Mouse (Mus musculus): ENCODE measurements at regions not wholly inside any gene's neighbourhood (a gene's known extent, or its start where the extent isn't known, plus 50 kb on each side); places are given as distances from the start of the nearest gene placed in this dataset.

GRCm38 (mm10) chr13:6255728-6256496 lies 292.0 kb upstream of the Pitrm1 start:
- ATAC-seq: no peak
- H3K4me2 ChIP-seq (ENCODE audit: low read depth, low read length): no peak overlapping the region
- no peak overlapping the region for H3K4me3 ChIP-seq (ENCODE audit: low read length)
- no peaks in the 10 kb centered on the region for H3K9me3 ChIP-seq (ENCODE audit: low read length)
- no peak for DNase-seq (ENCODE audit: low spot score)
- H3K4me1 ChIP-seq (ENCODE audit: insufficient read depth, low read length): no peaks in the 10 kb centered on the region
- no peak overlapping the region for H3K27ac ChIP-seq
- TF ChIP-seq CTCF (IDR thresholded peaks at IDR 0.05; ENCODE audit: low read depth): no peak
- H3K27me3 ChIP-seq (ENCODE audit: insufficient read depth, low read length): no peaks in the 10 kb centered on the region
- no peaks in the 10 kb centered on the region for H3K36me3 ChIP-seq (ENCODE audit: insufficient read depth, low read length)
- no peak overlapping the region for H3K9ac ChIP-seq (replicated peaks; ENCODE audit: low read length)

- H3K4me1 ChIP-seq (ENCODE audit: insufficient read depth, low read length): no peaks in the 10 kb centered on the region
- 62% methylated on average over 1 of the region's 1 CpGs for WGBS
- no peaks in the 10 kb centered on the region for H3K27me3 ChIP-seq (ENCODE audit: insufficient read depth, low read length)
- DNase-seq (ENCODE audit: low spot score): no peak
- no peaks in the 10 kb centered on the region for H3K9me3 ChIP-seq (ENCODE audit: low read length)
- no peak overlapping the region for H3K4me2 ChIP-seq (ENCODE audit: low read depth, low read length)
- no peak for TF ChIP-seq CTCF (IDR thresholded peaks at IDR 0.05; ENCODE audit: low read depth)
- H3K4me3 ChIP-seq (ENCODE audit: low read length): no peak overlapping the region
- no peak overlapping the region for H3K9ac ChIP-seq (replicated peaks; ENCODE audit: low read length)
- H3K36me3 ChIP-seq (ENCODE audit: insufficient read depth, low read length): no peaks in the 10 kb centered on the region
- no peak for ATAC-seq
- no peak overlapping the region for H3K27ac ChIP-seq
Observed at GRCm38 (mm10) chr13:6258456-6258855, 289.5 kb upstream of the Pitrm1 start.

- no peaks in the 10 kb centered on the region for H3K4me1 ChIP-seq (ENCODE audit: insufficient read depth, low read length)
- 94% methylated on average over 3 of the region's 3 CpGs for WGBS
- no peak for ATAC-seq
Observed at GRCm38 (mm10) chr13:6260321-6260865, 287.6 kb upstream of the Pitrm1 start.

GRCm38 (mm10) chr13:6261458-6261857 lies 286.5 kb upstream of the Pitrm1 start:
- Histone ChIP-seq H3K4me3 (ENCODE audit: low read length) (no peak overlapping the region), H3K27me3 (ENCODE audit: insufficient read depth, low read length) (no peaks in the 10 kb centered on the region), H3K9me3 (ENCODE audit: low read length) (no peaks in the 10 kb centered on the region), H3K36me3 (ENCODE audit: insufficient read depth, low read length) (no peaks in the 10 kb centered on the region), H3K4me2 (ENCODE audit: low read depth, low read length) (no peak overlapping the region), H3K9ac (replicated peaks; ENCODE audit: low read length) (no peak overlapping the region), H3K4me1 (ENCODE audit: insufficient read depth, low read length) (no peaks in the 10 kb centered on the region), H3K27ac (no peak overlapping the region)
- ATAC-seq (no peak), DNase-seq (ENCODE audit: low spot score) (no peak)
- no peak for TF ChIP-seq CTCF (IDR thresholded peaks at IDR 0.05; ENCODE audit: low read depth)
- 86% methylated on average over 4 of the region's 4 CpGs for WGBS

More at GRCm38 (mm10) chr13:6260321-6260865, 287.6 kb upstream of the Pitrm1 start:
- Histone ChIP-seq H3K36me3 (ENCODE audit: insufficient read depth, low read length) (no peaks in the 10 kb centered on the region), H3K4me2 (ENCODE audit: low read depth, low read length) (no peak overlapping the region), H3K27me3 (ENCODE audit: insufficient read depth, low read length) (no peaks in the 10 kb centered on the region), H3K27ac (no peak overlapping the region), H3K4me3 (ENCODE audit: low read length) (no peak overlapping the region), H3K9me3 (ENCODE audit: low read length) (no peaks in the 10 kb centered on the region), H3K9ac (replicated peaks; ENCODE audit: low read length) (no peak overlapping the region)
- TF ChIP-seq CTCF (IDR thresholded peaks at IDR 0.05; ENCODE audit: low read depth): no peak
- no peak for DNase-seq (ENCODE audit: low spot score)

GRCm38 (mm10) chr13:6270546-6270945 lies 277.4 kb upstream of the Pitrm1 start:
- Histone ChIP-seq H3K9ac (replicated peaks; ENCODE audit: low read length) (no peak overlapping the region), H3K4me3 (ENCODE audit: low read length) (no peak overlapping the region), H3K9me3 (ENCODE audit: low read length) (no peaks in the 10 kb centered on the region), H3K27me3 (ENCODE audit: insufficient read depth, low read length) (no peaks in the 10 kb centered on the region), H3K36me3 (ENCODE audit: insufficient read depth, low read length) (no peaks in the 10 kb centered on the region), H3K27ac (no peak overlapping the region), H3K4me1 (ENCODE audit: insufficient read depth, low read length) (no peaks in the 10 kb centered on the region), H3K4me2 (ENCODE audit: low read depth, low read length) (no peak overlapping the region)
- DNase-seq (ENCODE audit: low spot score): no peak
- ATAC-seq: no peak
- 91% methylated on average over 1 of the region's 1 CpGs for WGBS
- no peak for TF ChIP-seq CTCF (IDR thresholded peaks at IDR 0.05; ENCODE audit: low read depth)

- H3K4me3 ChIP-seq (ENCODE audit: low read length): no peak overlapping the region
Observed at GRCm38 (mm10) chr13:6272932-6273331, 275.0 kb upstream of the Pitrm1 start.

GRCm38 (mm10) chr13:6280073-6280472 lies 267.9 kb upstream of the Pitrm1 start:
- DNase-seq (ENCODE audit: low spot score) (no peak), ATAC-seq (no peak)
- no peak for TF ChIP-seq CTCF (IDR thresholded peaks at IDR 0.05; ENCODE audit: low read depth)
- Histone ChIP-seq H3K27ac (no peak overlapping the region), H3K4me1 (ENCODE audit: insufficient read depth, low read length) (no peaks in the 10 kb centered on the region), H3K27me3 (ENCODE audit: insufficient read depth, low read length) (no peaks in the 10 kb centered on the region), H3K4me2 (ENCODE audit: low read depth, low read length) (no peak overlapping the region), H3K9me3 (ENCODE audit: low read length) (no peaks in the 10 kb centered on the region), H3K9ac (replicated peaks; ENCODE audit: low read length) (no peak overlapping the region), H3K36me3 (ENCODE audit: insufficient read depth, low read length) (no peaks in the 10 kb centered on the region), H3K4me3 (ENCODE audit: low read length) (no peak overlapping the region)
- WGBS: 82% methylated on average over 1 of the region's 1 CpGs

More at GRCm38 (mm10) chr13:6272932-6273331, 275.0 kb upstream of the Pitrm1 start:
- peak; percentile 9; the same call in 1 of the 2 replicates for TF ChIP-seq CTCF (IDR thresholded peaks at IDR 0.05; ENCODE audit: low read depth)
- ATAC-seq (no peak), DNase-seq (ENCODE audit: low spot score) (no peak)
- H3K4me2 ChIP-seq (ENCODE audit: low read depth, low read length): no peak overlapping the region
- 78% methylated on average over 1 of the region's 1 CpGs for WGBS
- no peak overlapping the region for H3K27ac ChIP-seq
- no peaks in the 10 kb centered on the region for H3K36me3 ChIP-seq (ENCODE audit: insufficient read depth, low read length)
- H3K27me3 ChIP-seq (ENCODE audit: insufficient read depth, low read length): no peaks in the 10 kb centered on the region
- no peak overlapping the region for H3K9ac ChIP-seq (replicated peaks; ENCODE audit: low read length)
- H3K9me3 ChIP-seq (ENCODE audit: low read length): no peaks in the 10 kb centered on the region
- H3K4me1 ChIP-seq (ENCODE audit: insufficient read depth, low read length): no peaks in the 10 kb centered on the region

Measured in hindbrain, postnatal 0 days (tissue).